In genomic region chr2:94406083-94406957, GRCm38 (mm10) we compare ENCODE assay signal across 7 mouse cellular contexts. TPM values are rescaled to one million over a fixed set of nuclear protein-coding genes. Genes with fewer than 3 reads are reported as not detected.
DNase-seq lines count a peak whose midpoint lies in the region; ATAC-seq lines count a peak whose summit lies in the region.

TSS of gene Ttc17 (minus strand) at chr2:94406689.

- H3K4me2 ChIP-seq in intestine, embryonic 15.5 days (replicated peaks) = peak within 1 kb of the TSS; percentile 77

- under 1% methylated on average over 73 of the region's 77 CpGs for WGBS in intestine, embryonic 15.5 days
- WGBS in midbrain, embryonic 10.5 days = under 1% methylated on average over 77 of the region's 77 CpGs

- H3K36me3 ChIP-seq in intestine, embryonic 15.5 days = peaks cover 3% of the 10 kb centered on the region; the same call in 1 of the 2 replicates
- peaks cover 19% of the 10 kb centered on the region for H3K36me3 ChIP-seq in midbrain, embryonic 10.5 days

- peak within 1 kb of the TSS; percentile 94 for H3K27ac ChIP-seq in intestine, embryonic 15.5 days
- H3K27ac ChIP-seq in midbrain, embryonic 10.5 days (replicated peaks) = peak within 1 kb of the TSS; percentile 97

- ATAC-seq in intestine, embryonic 15.5 days = peak; percentile 96

- H3K27me3 ChIP-seq in intestine, embryonic 15.5 days (replicated peaks) = no peaks in the 10 kb centered on the region
- no peaks in the 10 kb centered on the region for H3K27me3 ChIP-seq in midbrain, embryonic 10.5 days (ENCODE audit: low read depth, poor library complexity, severe bottlenecking)

- no peaks in the 10 kb centered on the region for H3K9me3 ChIP-seq in intestine, embryonic 15.5 days
- no peaks in the 10 kb centered on the region for H3K9me3 ChIP-seq in midbrain, embryonic 10.5 days (replicated peaks)

- DNase-seq in adrenal gland, adult 2 months = peak; percentile 95
- peak; percentile 81 for DNase-seq in embryo, embryonic 11.5 days (ENCODE audit: low read depth, low spot score)
- DNase-seq in gastrocnemius, postnatal 36 days = peak; percentile 76 to 86
- peak; percentile 83 to 92 for DNase-seq in left cerebral cortex, postnatal 25 days (ENCODE audit: low spot score in 2 of 2)
- peak; percentile 94 for DNase-seq in midbrain, embryonic 10.5 days (ENCODE audit: low spot score)
- peak; percentile 87 for DNase-seq in right cerebral cortex, postnatal 4 days

- intact Hi-C loops in gastrocnemius, postnatal 36 days (cut with DNase I) = no loop called here
- intact Hi-C loops in left cerebral cortex, postnatal 25 days (cut with DNase I) = no loop called here

- H3K4me3 ChIP-seq in intestine, embryonic 15.5 days (replicated peaks) = peak within 1 kb of the TSS; percentile 99
- H3K4me3 ChIP-seq in midbrain, embryonic 10.5 days = peak within 1 kb of the TSS; percentile 98

- H3K4me1 ChIP-seq in intestine, embryonic 15.5 days (replicated peaks) = peaks cover 13% of the 10 kb centered on the region; the same call in 1 of the 2 replicates
- peaks cover 30% of the 10 kb centered on the region for H3K4me1 ChIP-seq in midbrain, embryonic 10.5 days

- peak within 1 kb of the TSS; percentile 94 for H3K9ac ChIP-seq in intestine, embryonic 15.5 days

RNA-seq across cellular contexts. Expression of gene Ttc17, which starts in this region (rescaled TPM):
- 10 to 100 TPM; 31.5 to 57.4 TPM for total RNA-seq in adrenal gland, adult 2 months (2021)
- polyA plus RNA-seq in adrenal gland, adult 2 months (2012; rRNA removed) = 14.0 and 18.0 TPM in 2 replicates
- total RNA-seq in gastrocnemius, postnatal 36 days (2021) = 10 to 100 TPM; 17.7 to 20.1 TPM
- 13.3 and 15.8 TPM in 2 replicates for polyA plus RNA-seq in intestine, embryonic 15.5 days (2015; fragmentation: Nextera tagmentation; extraction: Ambion mirVana)
- 10 to 100 TPM; 30.6 to 34.1 TPM for total RNA-seq in left cerebral cortex, postnatal 25 days (2021)
- polyA plus RNA-seq in midbrain, embryonic 10.5 days (2016; fragmentation: Nextera tagmentation; extraction: Ambion mirVana) = 12.1 and 15.5 TPM in 2 replicates

Comparison
In these comparisons a context has a peak if more than half of its experiments do, and no peak if none do; other contexts are left out.
1. Peak in every context shown above with its lines: DNase-seq, ATAC-seq, H3K4me3 ChIP-seq and H3K27ac ChIP-seq.